Mouse (Mus musculus) left cerebral cortex, adult 11 months (tissue): ENCODE results near the gene Fosl1.
"Not testable (repeated sequence)": the region's sequence is repeated elsewhere in the genome, so short reads cannot be mapped to it uniquely, and the experiment has no call there.

Experiments
- DNase-seq: peaks from one replicate; pipeline ENCODE4 v3.0.0; 2022; ENCODE audit warnings: low spot score

Gene Fosl1

GRCm38 (mm10) chr19:5483386-5484359, 36.3 kb downstream of the Fosl1 start:
- no peak for DNase-seq

GRCm38 (mm10) chr19:5484496-5484895, 37.1 kb downstream of the Fosl1 start:
- no peak for DNase-seq

GRCm38 (mm10) chr19:5485371-5485770, 38.0 kb downstream of the Fosl1 start:
- DNase-seq, result no peak

DNA sequence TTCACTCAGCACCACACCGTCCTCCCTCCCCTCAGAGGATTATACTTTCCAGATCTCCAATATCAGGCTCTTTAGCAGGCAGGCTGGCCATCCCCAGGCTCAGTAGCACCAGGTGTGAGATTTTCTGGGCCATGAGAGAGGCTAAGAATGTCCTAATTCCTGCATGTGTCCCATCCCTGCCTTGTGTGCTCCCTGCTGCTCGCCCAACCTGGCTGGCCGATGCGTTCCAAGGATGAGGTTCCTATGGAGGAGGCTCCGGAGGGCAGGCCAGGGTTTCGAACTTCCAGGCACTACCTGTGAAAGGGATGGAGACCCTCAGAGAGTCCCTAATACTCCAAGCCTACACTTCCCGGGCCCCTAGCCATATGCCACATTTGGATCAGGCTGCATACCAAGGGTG, 38.5 kb downstream of the Fosl1 start:
- DNase-seq, result no peak

- no peak for DNase-seq
Measured at GRCm38 (mm10) chr19:5486286-5486685, 38.9 kb downstream of the Fosl1 start.

- no peak for DNase-seq
Measured at GRCm38 (mm10) chr19:5486771-5487170, 39.4 kb downstream of the Fosl1 start.

DNA sequence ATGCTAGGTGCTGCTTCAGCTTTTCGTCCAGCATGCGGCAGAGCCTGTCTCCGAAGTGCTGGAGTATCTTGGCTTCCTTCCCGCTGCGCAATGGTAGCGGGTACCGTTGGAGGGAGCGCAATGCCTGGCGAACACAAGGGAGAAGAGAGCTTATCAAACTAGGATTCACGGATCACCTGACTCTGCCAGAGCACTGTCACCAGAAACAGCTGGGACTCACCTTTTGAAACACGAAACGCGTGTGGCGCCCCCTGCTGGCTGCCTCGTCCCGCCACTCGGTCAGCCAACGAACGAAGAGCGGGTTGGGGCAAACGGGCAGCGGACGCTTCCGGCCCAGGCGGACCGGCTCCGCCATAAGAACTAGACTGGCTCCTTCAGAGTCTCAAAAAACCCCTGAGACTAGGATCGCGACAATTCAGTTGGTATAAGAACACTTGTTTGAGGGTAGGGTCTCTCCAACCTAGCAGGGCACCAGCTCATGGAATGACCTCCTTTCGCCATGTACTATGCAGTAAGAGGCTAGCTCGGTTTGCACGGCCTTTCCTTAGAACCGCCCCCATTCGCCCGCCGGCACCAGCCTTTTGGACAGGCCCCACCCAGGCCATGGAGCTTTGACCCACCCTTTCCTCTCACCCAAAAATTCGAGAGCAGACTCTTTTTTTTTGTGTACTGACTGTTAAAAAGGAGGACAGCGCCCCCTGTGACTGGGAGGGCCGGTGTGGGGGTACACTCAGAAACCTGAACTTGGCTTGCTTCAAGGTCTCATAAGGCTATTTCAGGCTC, 40.6 kb downstream of the Fosl1 start, which contains the start of gene Mus81:
Gene Mus81 (minus strand): TSS at position 635 of the 783 bp plus-strand sequence.
- DNase-seq, result peak; percentile 90

- peak; percentile 97 for DNase-seq
Measured at GRCm38 (mm10) chr19:5488878-5489571, 41.7 kb downstream of the Fosl1 start.

GRCm38 (mm10) chr19:5489721-5490120, 42.4 kb downstream of the Fosl1 start:
- DNase-seq, result not testable (repeated sequence)

DNA sequence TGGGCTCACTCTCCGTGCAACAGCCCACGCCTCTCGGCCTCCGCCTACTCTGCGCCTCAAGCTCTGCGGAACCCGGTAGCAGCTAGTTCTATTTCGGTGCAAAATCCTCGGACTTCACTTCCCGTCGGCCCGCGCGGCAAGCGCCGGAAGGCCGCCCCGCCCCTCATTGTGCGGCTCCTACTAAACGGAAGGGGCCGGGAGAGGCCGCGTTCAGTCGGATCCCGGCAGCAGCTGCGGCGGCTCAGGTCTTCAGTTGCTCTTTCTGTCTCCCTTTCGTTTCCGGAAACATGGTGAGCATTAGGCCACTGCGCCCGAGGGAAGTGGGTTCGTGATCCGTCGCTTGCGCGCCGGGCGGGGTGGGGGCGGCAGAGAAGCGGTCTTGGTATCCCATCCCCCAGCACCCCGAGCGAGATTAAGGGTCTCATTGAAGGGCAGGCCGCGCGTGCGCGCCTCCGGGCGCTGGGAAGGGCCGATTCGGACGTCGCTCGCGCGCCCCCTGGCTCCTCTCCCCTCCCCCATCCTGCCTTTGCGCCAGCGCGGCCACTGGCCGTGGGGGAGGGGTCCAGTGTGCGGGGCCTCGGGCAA, 43.1 kb downstream of the Fosl1 start, which contains the start of gene Cfl1:
Gene Cfl1 (plus strand): TSS at position 143 of the 585 bp plus-strand sequence.
- peak; percentile 92 for DNase-seq

DNA sequence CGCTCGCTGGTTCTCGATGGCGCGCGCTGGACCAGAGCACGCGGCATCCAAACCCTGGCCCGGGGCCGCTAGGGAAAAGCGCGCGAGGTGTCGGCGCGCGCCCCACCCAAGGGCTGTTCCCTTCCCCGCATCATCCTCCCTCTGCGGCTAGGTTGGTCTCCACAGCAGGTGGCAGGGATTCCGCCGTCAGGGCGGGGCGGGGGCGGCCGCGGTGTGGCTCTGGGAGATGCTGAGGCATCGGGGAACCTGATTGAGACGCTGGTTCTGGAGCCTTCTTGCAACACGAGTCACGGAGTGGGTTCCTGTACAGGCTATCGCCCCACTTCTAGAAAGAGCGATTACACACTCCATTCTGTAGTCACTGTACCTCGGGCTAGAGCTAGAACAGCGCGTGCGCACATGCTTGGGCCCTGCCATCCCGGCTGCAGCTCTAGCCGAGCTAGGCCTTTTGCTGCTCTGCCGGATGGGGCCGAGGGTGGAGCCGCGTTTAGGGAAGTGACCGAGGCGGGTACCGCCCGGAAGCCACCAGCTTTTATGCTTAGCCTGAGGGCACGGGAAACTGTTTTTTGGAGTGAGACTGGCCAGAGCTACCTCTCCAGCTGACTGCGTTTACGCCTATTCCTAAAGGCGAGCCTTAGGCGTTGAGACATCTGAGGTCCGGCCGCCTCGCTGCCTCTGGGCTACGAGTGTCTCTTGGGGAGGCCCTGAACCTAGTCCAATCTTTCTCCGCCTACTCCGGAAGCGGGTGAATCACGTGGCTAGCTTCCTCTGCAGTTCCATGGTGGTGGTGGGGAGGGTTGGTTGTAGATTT, 43.8 kb downstream of the Fosl1 start:
- peak; percentile 72 for DNase-seq

DNA sequence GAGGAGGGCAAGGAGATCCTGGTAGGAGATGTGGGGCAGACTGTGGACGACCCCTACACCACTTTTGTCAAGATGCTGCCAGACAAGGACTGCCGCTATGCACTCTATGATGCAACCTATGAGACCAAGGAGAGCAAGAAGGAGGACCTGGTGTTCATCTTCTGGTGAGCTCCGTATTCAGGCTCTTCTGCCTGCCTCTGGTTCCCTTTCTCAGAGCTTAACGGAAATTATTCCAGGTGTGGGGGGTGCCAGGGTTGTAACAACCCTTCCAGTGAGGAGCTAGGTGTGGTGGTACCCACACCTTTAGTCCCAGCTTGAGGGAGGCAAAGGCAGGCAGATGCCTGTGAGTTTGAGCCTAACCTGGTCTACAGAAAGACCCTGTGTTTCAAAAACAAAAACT, 45.3 kb downstream of the Fosl1 start:
- no peak for DNase-seq

- DNase-seq, result not testable (repeated sequence)
Measured at GRCm38 (mm10) chr19:5493301-5493721, 46.0 kb downstream of the Fosl1 start.

DNA sequence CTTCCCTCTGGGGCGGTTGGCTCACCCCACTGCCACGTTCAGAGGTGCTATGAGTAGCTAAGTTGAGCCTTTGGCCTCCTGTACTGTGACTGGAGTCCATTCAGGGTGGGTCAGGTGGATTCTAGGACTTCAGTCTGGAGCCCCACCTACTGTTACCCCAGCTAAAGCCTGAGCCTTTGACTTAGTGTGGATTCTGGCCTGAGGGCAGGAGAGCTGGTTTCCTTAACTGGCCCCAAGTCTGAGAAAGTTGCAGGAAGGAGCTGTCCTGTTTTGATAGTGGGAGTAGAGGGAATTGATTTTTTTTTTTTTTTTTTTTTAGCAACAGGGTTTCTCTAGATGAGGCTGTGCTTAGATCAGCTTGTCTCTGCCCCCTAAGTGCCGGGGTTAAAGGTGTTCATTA, 47.0 kb downstream of the Fosl1 start:
- no peak for DNase-seq

DNA sequence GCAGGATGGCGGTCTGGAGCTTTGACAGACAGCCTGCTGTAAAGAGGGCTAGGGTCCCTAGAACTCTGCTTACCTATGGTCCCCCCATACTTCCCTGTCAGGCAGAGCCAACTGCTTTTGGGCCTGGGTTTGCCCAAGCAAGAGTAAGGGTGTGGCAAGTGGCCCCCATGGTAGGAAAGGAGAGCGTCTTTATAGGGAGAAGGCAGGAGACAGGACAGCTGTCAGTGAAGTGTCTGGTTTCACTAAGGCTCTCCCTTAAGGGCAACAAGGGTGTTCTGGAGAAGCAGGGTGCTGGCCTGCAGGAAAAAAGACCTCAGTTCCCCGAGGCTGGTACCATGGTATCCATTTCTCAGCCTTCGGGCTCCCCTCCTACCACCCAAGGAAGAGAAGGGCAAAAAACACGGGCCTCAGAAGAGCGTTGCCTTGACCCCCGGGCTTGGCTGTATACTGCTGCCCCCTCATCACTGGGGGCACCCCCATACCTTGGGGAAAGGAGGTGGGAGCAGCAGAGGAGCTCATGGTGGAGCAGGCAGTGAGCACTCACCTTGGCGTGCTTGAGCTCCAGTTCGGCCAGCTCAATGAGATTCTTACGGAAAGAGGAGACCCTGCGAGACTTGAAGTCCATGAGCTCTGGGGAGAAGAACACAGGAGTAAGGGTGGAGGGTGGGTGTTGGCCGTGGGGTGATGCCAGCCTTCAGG, 48.2 kb downstream of the Fosl1 start:
- DNase-seq, result no peak

DNA sequence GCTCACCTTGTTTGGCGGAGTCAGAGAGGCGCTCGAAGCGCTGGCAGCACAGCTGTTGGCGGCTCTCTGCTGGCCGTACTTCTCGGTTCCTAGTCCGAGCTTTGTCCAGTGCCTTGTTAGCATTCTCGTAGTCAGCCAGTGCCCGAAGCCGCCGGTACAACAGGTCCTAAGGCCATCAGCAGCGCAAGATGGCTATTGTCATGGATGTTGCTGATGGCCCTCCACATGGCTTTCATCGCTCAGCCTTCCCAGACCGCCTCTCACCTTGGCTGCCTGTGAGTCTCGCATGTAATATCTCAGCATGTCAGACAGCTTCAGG, 48.7 kb downstream of the Fosl1 start:
- DNase-seq, result no peak

DNA sequence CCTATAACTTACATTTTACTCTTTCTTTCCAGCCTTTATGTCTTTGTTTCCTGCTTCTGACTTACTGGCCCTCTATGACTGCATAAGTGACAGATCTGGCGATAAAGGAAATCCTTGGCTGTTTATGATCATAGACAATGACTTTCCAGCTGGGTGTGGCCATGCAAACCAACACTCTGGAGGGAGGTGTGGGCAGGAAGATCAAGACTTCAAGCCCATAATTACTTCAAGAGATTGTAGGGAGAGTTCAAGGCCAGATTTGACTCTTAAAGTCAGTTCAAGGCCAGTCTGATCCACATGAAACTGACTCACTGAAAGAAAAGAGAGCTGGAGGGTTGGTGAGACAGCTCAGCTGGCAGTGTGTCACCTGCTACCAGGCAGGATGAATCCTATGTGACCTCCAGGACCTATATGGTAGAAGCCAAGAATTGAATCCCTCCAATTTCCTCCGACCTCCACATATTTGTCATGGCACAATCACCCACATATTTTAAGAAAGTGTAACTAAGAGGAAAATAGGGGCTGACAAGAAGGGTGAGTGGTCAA, 53.1 kb downstream of the Fosl1 start:
- no peak for DNase-seq

- no peak for DNase-seq
Measured at GRCm38 (mm10) chr19:5503687-5504086, 56.3 kb downstream of the Fosl1 start, which contains the start of gene 1700020D05Rik. Gene 1700020D05Rik, minus strand, starts transcription at chr19:5503787.
